Mouse (Mus musculus) MEL (cell line): ENCODE measurements at regions not wholly inside any gene's neighbourhood (a gene's known extent, or its start where the extent isn't known, plus 50 kb on each side); places are given as distances from the start of the nearest gene placed in this dataset.

ENCODE experiments used
- DNase-seq: peaks from one replicate; pipeline ENCODE4 v3.0.0; 2011; ENCODE audit warnings: low read depth, low spot score
- H3K27ac ChIP-seq: 2 replicates; pipeline ENCODE4 v1.5.1; 2012; ENCODE audit warnings: low read depth, mild to moderate bottlenecking, control low read depth, low read length, moderate library complexity; ENCODE audit not compliant: control insufficient read depth
- H3K27me3 ChIP-seq, 2 experiments: fragments of 150-350 bp in 1 of 2; sonication (generic) in 1 of 2; 2 replicates each; pipeline ENCODE4 v1.6.1; 2012; ENCODE audit warnings: low read length in 2 of 2, mild to moderate bottlenecking in 2 of 2, improper control_type of control experiment in 1 of 2, moderate library complexity in 1 of 2; ENCODE audit not compliant: insufficient read depth in 2 of 2, control insufficient read depth in 1 of 2
- H3K36me3 ChIP-seq, 2 experiments: 2 replicates each; pipeline ENCODE4 v1.6.1; 2012 to 2014; ENCODE audit warnings: low read length in 2 of 2, improper control_type of control experiment in 1 of 2, inconsistent platforms in 1 of 2, mild to moderate bottlenecking in 1 of 2; ENCODE audit not compliant: insufficient read depth in 2 of 2, control insufficient read depth in 1 of 2
- H3K4me1 ChIP-seq, 2 experiments: fragments of 150-350 bp in 1 of 2; sonication (generic) in 1 of 2; 2 replicates each; pipeline ENCODE4 v1.6.1; 2012; ENCODE audit warnings: low read length in 2 of 2, improper control_type of control experiment in 1 of 2, mild to moderate bottlenecking in 1 of 2; ENCODE audit not compliant: insufficient read depth in 2 of 2, control insufficient read depth in 1 of 2
- H3K4me3 ChIP-seq, 2 experiments: fragments of 150-350 bp in 1 of 2; sonication (generic) in 1 of 2; 2 replicates each; pipeline ENCODE4 v1.5.1; 2012; ENCODE audit warnings: low read depth in 2 of 2, low read length in 2 of 2, mild to moderate bottlenecking in 2 of 2, moderate library complexity in 2 of 2, control low read depth in 1 of 2, improper control_type of control experiment in 1 of 2; ENCODE audit not compliant: control insufficient read depth in 1 of 2, insufficient read depth in 1 of 2
- H3K79me2 ChIP-seq: 2 replicates; pipeline ENCODE4 v1.6.1; 2012; ENCODE audit warnings: mild to moderate bottlenecking, low read length, moderate library complexity; ENCODE audit not compliant: control insufficient read depth, poor library complexity, insufficient read depth
- H3K9ac ChIP-seq: 2 replicates; pipeline ENCODE4 v1.6.1; 2012; ENCODE audit warnings: low read depth, mild to moderate bottlenecking, control low read depth, low read length, moderate library complexity; ENCODE audit not compliant: control insufficient read depth, poor library complexity, severe bottlenecking
- H3K9me3 ChIP-seq: fragments of 150-350 bp; sonication (generic); replicated peaks from 2 replicates; pipeline ENCODE4 v1.6.1; 2012; ENCODE audit warnings: mild to moderate bottlenecking, low read length, improper control_type of control experiment, moderate library complexity; ENCODE audit not compliant: insufficient read depth
- CHD1 ChIP-seq: IDR thresholded peaks from 2 replicates; pipeline ENCODE4 v1.6.1; 2012; ENCODE audit warnings: low read depth, mild to moderate bottlenecking, inconsistent platforms, low read length, improper control_type of control experiment
- CTCF ChIP-seq, 3 experiments: IDR thresholded peaks in 2 of 3; conservative IDR thresholded peaks in 1 of 3; 2 replicates each; pipeline ENCODE4 v1.5.1; 2011 to 2012; ENCODE audit warnings: low read length in 3 of 3, low read depth in 2 of 3, mild to moderate bottlenecking in 2 of 3, improper control_type of control experiment in 1 of 3, inconsistent platforms in 1 of 3, mixed read lengths in 1 of 3, moderate library complexity in 1 of 3; ENCODE audit not compliant: control insufficient read depth in 1 of 3, insufficient read depth in 1 of 3, poor library complexity in 1 of 3, severe bottlenecking in 1 of 3
- GABPA ChIP-seq: IDR thresholded peaks from 2 replicates; pipeline ENCODE4 v1.6.1; 2012; ENCODE audit warnings: low read depth, mild to moderate bottlenecking, inconsistent platforms, low read length, improper control_type of control experiment, moderate library complexity
- GATA1 ChIP-seq: IDR thresholded peaks from 2 replicates; pipeline ENCODE4 v1.6.1; 2011; ENCODE audit warnings: low read depth, low read length, improper control_type of control experiment
- JUND ChIP-seq: IDR thresholded peaks from 2 replicates; pipeline ENCODE4 v1.6.1; 2011; ENCODE audit warnings: low read depth, mild to moderate bottlenecking, improper control_type of control experiment, low read length
- MAFK ChIP-seq: IDR thresholded peaks from 2 replicates; pipeline ENCODE4 v1.6.1; 2011; ENCODE audit warnings: low read depth, mild to moderate bottlenecking, low read length, improper control_type of control experiment, borderline replicate concordance
- MAX ChIP-seq: IDR thresholded peaks from 2 replicates; pipeline ENCODE4 v1.6.1; 2011; ENCODE audit warnings: low read length, improper control_type of control experiment
- MAZ ChIP-seq: IDR thresholded peaks from 2 replicates; pipeline ENCODE4 v1.6.1; 2012; ENCODE audit warnings: low read depth, mild to moderate bottlenecking, inconsistent platforms, low read length, improper control_type of control experiment
- MEF2A ChIP-seq: IDR thresholded peaks from 2 replicates; pipeline ENCODE4 v1.6.1; 2014; ENCODE audit warnings: low read depth, mild to moderate bottlenecking, inconsistent platforms, low read length, improper control_type of control experiment; ENCODE audit not compliant: poor library complexity, insufficient replicate concordance, severe bottlenecking; ENCODE audit errors: extremely low read depth
- MYB ChIP-seq: IDR thresholded peaks from 2 replicates; pipeline ENCODE4 v1.6.1; 2011; ENCODE audit warnings: mild to moderate bottlenecking, low read depth, low read length, improper control_type of control experiment
- POLR2A ChIP-seq, 2 experiments: IDR thresholded peaks; 2 replicates each; pipeline ENCODE4 v1.6.1; 2011 to 2012; ENCODE audit warnings: low read length in 2 of 2, mild to moderate bottlenecking in 2 of 2, control low read depth in 1 of 2, improper control_type of control experiment in 1 of 2, low read depth in 1 of 2, moderate library complexity in 1 of 2; ENCODE audit not compliant: control insufficient read depth in 1 of 2, insufficient read depth in 1 of 2, poor library complexity in 1 of 2
- RCOR1 ChIP-seq: IDR thresholded peaks from 2 replicates; pipeline ENCODE4 v1.6.1; 2012; ENCODE audit warnings: low read depth, mild to moderate bottlenecking, inconsistent platforms, low read length, improper control_type of control experiment
- SIN3A ChIP-seq: IDR thresholded peaks from 2 replicates; pipeline ENCODE4 v1.6.1; 2012; ENCODE audit warnings: low read length, improper control_type of control experiment, inconsistent platforms
- TAL1 ChIP-seq: IDR thresholded peaks from 2 replicates; pipeline ENCODE4 v1.6.1; 2012; ENCODE audit warnings: mild to moderate bottlenecking, inconsistent platforms, low read length, moderate library complexity, mixed read lengths
- TBP ChIP-seq: IDR thresholded peaks from 2 replicates; pipeline ENCODE4 v1.8.0; 2011; ENCODE audit warnings: low read depth, low read length, improper control_type of control experiment
- TCF12 ChIP-seq: IDR thresholded peaks from 2 replicates; pipeline ENCODE4 v1.6.1; 2014; ENCODE audit warnings: low read depth, mild to moderate bottlenecking, inconsistent platforms, low read length, improper control_type of control experiment, moderate library complexity
- ZC3H11A ChIP-seq: IDR thresholded peaks from 2 replicates; pipeline ENCODE4 v1.6.1; 2012; ENCODE audit warnings: low read depth, mild to moderate bottlenecking, inconsistent platforms, low read length, improper control_type of control experiment
- ZNF384 ChIP-seq: IDR thresholded peaks from 2 replicates; pipeline ENCODE4 v1.6.1; 2012; ENCODE audit warnings: low read depth, mild to moderate bottlenecking, inconsistent platforms, low read length, improper control_type of control experiment

- TF ChIP-seq RCOR1 (no peak), CHD1 (no peak), TAL1 (no peak), MAZ (no peak), ZNF384 (no peak)
Observed at GRCm38 (mm10) chr8:89571816-89572215, 527.9 kb upstream of the Sall1 start (continued).

DNA sequence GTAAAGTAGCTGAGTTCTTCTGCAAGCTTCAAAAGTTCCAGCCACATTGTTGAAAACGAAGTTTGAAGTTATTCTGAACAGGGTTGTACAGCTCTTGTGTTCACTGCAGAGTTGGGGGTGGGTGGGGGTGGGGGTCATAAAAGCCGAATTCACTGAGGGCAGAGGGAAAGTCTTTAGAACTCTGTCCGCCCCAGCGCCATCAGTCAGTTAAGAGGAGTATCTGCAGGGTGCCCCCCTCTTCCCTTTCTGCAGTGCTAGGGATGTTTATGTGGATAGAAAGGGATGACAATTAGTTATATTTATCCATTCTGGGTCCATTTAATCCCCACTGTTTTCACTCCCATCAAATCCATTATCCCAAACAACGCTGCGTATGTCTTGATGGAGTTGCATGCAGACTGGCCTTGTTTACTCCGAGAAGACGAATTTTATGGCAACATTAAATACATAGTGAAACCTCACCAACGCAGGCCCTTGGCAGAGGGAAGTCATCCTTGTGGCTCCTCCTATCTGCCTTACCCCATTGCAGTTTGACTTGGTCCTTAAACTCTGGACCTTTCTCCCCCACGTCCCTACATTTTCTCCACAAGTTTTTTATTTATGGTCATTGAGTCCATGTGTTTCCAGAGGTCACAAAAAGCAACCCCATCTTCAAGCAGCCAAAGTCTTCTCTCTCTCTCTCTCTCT lies 526.8 kb upstream of the Sall1 start:
- Histone ChIP-seq H3K79me2 (no peaks in the 10 kb centered on the region), H3K4me1 (no peaks in the 10 kb centered on the region), H3K36me3 (0 out of 4 replicates have a peak, but pooled peaks cover 0 to 2% of the 10 kb centered on the region in 2 experiments), H3K9me3 (no peaks in the 10 kb centered on the region), H3K4me3 (no peak overlapping the region), H3K27ac (no peak overlapping the region), H3K27me3 (no peaks in the 10 kb centered on the region), H3K9ac (no peak overlapping the region)
- DNase-seq, result no peak
- TF ChIP-seq TCF12 (no peak), SIN3A (no peak), MAFK (no peak), ZC3H11A (no peak), POLR2A (IDR thresholded peaks at IDR 0.05; ENCODE audit: control insufficient read depth in 1 of 2, insufficient read depth in 1 of 2, low read depth in 1 of 2, low read length in 2 of 2, poor library complexity in 1 of 2) (no peak), GATA1 (no peak)

DNA sequence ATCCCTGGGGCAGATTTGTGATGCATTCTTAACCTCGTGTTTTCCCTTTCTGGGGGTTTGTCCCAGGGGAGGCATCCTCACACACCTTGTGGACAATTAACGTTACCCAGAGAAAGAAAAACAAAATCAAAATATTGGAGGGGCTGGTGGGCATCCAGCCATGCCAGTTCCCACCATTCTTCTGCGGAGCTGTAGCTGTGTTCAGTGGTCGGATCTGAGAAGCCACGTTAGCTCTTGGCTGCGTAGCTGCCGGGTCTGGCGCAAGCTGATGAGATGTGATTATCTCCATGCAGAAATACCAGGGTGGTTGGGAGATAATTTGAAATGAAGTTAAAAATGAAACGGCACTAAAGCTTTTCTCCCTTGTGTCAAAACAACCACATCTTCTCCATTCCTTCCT lies 525.4 kb upstream of the Sall1 start:
- TF ChIP-seq JUND, result no peak
- no peak for TF ChIP-seq MAFK
- TF ChIP-seq MAX, result no peak
- TF ChIP-seq MEF2A, result no peak
- no peak for TF ChIP-seq CTCF (IDR thresholded peaks at IDR 0.05 in 2 of 3, conservative IDR thresholded peaks at IDR 0.05 in 1 of 3; ENCODE audit: control insufficient read depth in 1 of 3, insufficient read depth in 1 of 3, low read depth in 2 of 3, low read length in 3 of 3, poor library complexity in 1 of 3, severe bottlenecking in 1 of 3)
- no peak for TF ChIP-seq ZNF384
- TF ChIP-seq MYB, result no peak
- TF ChIP-seq GATA1, result no peak
- TF ChIP-seq RCOR1, result no peak
- no peak for TF ChIP-seq TBP
- TF ChIP-seq GABPA, result no peak
- Histone ChIP-seq H3K36me3 (0 out of 4 replicates have a peak, but pooled peaks cover 0 to 2% of the 10 kb centered on the region in 2 experiments), H3K79me2 (no peaks in the 10 kb centered on the region), H3K27ac (0 out of 2 replicates have a peak overlapping the region, but pooled peaks have one; percentile 34), H3K9me3 (no peaks in the 10 kb centered on the region), H3K4me3 (peak overlapping the region; percentile 40 to 65), H3K27me3 (no peaks in the 10 kb centered on the region), H3K4me1 (no peaks in the 10 kb centered on the region), H3K9ac (peak overlapping the region; percentile 31)
- DNase-seq, result no peak
